Mouse (Mus musculus) layer of hippocampus, adult 11-12 months (tissue): ENCODE results near the gene Klra2.
"Not testable (repeated sequence)": the region's sequence is repeated elsewhere in the genome, so short reads cannot be mapped to it uniquely, and the experiment has no call there.

Experiments used
- DNase-seq: peaks from one replicate; pipeline ENCODE4 v3.0.0; 2022; ENCODE audit warnings: low spot score

The Klra2 gene

DNA sequence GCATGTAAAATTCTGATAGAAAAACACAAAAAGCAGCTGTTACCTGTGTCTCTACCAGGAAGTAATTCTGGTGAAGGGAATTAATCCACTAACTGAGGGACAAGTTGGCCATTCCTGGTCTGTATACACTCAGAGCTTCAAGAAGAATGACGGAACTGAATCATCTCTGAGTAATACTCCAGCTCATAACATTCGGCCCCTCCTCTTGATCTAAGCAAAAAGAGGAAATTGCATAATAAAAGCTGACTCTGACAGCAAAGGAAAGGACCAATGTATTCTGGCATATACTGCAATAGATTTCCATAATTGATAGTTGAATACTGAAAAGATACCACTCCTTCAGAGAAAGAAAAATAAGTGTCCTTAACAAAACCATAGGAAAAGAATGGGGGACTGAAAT is at the start of gene Klra2:
Klra2 (minus strand) TSS at position 157 of the 400 bp plus-strand sequence.
- DNase-seq, result no peak

DNA sequence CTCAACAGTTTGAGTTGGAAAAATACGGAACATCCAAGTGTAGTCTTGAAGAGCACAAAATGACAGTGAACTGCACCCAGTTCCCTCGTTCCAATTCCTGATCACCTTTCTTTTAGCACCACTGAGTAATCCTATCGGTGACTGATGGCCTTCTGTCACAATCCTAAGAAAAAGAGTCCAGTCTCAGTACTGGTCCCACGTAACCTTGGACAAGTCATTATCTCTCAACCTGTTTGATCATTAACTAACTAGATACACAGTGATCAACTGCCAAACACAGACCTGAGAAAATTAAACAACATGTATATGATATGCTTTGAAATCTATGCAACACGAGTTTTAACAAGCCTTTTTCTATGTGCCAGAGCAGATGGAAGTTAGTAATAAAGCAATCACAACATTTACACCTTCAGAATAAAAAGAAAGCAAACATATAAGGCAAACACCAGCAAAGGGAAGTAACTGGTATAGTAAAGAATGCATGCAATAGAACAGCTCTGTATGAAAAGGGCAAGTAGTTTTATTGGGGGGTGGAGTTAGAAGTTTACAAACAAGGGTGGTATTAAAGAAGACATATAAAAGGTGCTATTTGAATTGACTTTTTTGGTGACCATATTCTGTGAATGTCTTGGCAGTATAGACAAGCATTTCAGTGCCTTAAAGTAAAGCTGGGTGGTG is 47.4 kb upstream of the Klra2 start:
- DNase-seq, result no peak

DNA sequence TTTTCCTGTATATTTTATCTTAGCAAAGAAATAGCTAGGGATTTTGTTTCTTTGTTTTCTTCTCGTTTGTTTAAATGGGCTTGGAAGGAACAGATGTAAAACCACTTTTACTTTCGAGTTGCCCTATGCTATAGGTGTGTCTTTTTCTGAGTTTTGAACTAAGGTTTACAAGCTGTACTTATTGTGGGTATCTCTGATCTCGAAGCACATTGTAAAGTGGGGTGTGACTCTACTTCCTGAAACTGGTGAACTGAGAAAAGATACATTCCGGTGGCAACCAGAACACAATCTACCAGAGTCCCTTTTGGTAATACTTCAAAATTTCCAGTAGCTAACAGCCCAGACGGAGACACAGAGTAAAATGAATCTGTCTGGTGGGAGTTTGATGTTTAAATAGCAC is 46.8 kb upstream of the Klra2 start:
- no peak for DNase-seq

DNA sequence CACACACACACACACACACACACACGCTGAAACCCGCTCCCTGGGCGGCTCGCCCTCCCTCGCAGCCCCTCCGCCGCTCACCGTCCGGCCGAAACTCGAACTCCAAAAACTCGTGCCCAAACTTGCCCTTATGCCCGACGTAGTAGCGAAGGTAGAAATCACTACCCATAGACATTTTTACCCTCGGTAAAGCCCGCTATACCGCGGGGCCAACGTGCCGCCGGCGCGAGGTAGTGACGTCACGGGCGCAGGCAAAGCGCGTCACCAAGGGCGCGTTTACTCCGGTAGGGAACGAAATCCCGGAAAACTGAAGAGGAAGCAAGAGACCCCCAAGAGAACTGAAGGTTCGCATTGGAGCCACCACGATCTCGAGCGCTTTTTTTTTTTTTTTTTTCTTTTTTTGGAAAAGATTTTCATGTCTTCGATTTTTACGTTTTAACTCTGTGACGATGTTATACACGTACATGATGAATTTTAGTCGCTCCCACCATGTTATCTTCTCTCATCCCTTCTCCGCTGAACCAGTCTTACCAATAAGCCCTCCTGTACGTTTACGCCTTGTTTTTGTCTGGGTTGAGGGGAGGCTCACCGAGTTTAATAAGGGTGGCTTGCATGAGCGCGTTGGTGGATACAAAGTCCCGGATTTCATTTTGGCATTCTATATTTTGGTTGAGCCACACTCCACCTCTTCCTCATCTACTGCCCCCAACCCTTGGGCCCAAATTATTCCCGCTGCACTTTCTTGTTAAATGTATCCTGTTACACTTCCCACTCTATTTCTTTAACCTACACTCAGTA is 46.0 kb upstream of the Klra2 start, which contains the start of gene Magohb:
Magohb (minus strand) TSS at position 254 of the 798 bp plus-strand sequence.
- DNase-seq, result peak; percentile 81

DNA sequence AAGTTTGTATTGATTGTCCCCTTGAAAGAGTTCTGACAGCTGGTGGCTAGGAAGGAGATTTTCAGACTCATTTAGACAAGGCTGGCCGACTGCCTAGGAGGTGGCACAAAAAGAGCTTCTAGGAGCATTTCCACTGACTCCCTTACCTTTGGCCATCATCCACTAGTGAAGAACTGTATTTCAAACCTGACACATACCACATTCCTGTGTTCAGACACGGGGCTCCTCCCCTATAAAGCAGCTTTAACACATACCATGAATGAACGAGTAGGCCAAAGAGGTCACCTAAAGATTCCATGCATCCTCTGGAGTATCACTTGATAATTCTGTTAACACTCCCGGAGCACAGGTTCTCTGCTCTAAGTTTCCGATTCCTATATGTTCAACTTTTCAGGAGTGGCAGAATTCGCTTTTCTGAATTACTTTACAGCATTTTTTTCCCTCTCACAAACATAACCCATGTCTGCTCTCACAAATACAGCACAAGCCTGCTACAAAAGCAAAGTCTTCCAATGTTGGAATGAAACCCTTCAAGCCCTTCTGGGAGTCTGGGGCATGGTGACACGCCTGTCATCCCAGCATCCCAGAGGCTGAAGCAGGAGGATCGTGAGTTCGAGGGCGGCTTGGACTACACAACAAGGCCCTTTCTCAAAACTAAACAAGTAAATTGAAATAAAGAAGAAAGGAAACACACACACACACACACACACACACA is 45.3 kb upstream of the Klra2 start:
- no peak for DNase-seq

DNA sequence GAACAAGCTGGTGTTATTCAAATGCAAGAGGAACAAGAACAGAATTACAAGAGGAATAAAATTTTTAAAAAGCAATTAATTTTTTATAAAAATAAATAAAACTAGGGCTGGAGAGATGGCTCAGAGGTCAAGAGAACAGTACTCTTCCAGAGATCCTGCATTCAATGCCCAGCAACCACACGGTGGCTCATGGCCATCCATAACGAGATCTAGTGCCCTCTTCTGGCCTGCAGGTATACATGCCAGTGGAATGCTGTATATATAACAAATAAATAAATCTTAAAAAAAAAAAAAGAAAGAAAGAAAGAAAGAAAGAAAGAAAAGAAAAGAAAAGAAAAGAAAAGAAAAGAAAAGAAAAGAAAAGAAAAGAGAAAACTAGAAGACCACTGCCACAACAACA is 43.3 kb upstream of the Klra2 start:
- DNase-seq, result peak; percentile 12

DNA sequence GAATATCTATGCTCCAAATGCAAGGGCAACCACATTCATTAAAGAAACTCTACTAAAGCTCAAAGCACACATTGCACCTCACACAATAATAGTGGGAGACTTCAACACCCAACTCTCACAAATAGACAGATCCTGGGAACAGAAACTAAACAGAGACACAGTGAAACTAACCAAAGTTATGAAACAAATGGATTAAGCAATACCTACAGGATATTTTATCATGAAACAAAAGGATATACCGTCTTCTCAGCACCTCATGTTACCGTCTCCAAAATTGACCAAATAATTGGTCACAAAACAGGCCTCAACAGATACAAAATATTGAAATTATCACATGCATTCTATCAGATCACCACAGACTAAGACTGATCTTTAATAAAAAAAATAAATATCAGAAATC is 31.0 kb upstream of the Klra2 start:
- DNase-seq, result not testable (repeated sequence)

DNA sequence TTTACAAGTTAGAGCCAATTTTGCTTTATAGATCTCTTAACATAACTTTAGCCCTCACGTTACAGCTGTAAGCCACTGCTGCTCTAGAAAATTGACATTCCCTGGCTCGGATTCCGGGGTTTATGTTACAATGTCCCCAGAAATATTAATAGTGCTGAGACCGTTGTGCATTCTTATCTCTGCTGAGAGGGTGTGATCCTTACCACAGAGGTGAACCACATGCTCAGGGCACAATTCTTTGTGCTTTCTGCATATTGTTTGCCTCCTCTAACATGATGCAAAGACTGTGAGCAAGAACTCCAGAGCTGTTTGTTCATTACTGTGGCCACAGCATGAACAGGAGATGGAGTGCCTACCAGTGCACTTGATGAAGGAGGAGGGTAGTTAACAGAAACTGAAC is 29.5 kb upstream of the Klra2 start:
- DNase-seq, result no peak

DNA sequence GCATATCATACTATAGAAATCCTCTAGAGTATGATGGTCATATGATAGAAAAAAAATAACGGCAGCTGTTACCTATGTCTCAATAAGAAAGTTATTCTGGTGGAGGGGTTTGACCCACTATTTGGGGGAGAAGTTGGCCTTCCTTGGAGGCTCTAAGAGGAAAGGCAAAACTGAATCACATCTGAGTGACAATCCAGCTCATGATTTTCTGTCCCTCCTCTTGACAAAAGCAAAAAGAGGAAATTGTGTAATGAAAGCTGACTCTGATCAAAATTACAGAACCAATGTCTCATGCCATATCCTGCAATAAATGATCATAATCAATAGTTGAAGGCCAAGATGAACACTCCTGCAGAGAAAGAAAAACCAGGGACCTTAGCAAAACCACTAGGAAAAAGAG is 25.1 kb upstream of the Klra2 start:
- DNase-seq, result no peak

DNA sequence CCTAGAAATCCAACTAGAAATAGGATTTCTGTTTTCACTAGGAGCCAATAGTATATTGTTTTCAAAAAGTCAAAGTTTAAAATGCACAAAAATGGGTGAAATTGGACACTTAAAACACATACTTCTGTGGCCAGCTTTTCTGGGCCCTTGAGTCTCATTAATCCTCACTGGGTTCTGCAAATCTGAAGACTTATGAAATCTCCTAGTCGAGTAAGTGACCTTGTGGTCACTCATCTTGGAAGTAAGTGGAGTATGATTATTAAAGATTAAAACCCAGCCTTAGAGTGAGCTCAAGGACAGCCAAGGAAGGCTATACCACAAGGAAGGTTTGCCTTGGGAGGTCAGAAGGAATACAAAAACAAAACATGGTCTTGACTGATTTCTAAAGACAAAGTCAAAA is 23.1 kb upstream of the Klra2 start:
- DNase-seq, result no peak

DNA sequence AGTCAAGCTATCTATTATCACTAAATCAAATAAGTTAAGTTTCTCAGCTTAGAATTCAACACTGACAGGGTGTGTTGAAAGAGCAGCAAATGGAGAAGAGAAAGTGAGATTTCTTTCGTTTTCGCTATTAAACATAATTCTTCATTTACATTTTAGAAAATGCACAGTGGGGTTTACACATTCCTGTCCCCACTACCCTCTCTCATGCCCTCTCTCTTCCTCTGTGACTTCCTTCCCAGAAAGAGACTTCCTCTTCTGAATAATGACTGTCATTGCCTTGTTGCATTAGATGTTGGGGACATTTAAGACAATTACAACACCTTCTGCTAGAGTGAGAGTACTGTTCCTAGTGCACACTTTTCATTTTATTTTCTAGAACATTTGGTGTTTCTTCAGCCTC is 22.4 kb upstream of the Klra2 start:
- no peak for DNase-seq

DNA sequence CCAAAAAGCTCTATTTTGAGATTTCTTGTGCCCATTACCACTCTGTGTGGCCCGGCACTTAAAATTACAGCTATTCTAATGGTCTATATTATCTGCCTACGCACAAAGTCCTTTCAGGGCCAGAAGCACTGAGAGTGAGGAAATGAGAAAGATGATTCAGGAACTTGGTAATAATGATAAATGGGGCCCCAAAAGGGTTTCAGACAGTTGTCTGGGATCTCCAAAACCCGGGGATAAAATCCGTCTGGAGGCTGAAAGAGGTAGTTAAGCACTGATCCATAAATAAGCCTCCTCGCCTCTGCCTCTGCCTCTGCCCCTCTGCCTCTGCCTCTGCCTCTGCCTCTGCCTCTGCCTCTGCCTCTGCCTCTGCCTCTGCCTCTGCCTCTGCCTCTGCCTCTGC is 17.0 kb upstream of the Klra2 start:
- no peak for DNase-seq

DNA sequence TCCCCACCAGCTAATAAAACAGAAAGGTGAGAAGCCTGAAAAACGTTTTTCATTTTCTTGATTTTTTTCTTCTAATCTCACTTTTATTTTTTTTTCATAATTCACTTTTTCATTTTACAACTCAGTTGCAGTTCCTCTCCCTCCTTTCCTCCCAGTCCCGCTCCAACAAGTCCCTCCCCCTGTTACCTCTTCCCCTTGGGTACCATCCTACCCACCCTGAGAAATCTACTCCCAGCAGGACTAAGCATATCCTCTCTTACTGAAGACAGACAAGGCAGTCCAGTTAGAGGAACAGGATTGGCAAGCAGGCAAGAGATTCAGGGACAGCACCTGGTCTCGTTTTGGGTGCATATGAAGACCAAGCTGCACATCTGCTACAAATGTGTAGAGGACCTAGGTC is 15.6 kb upstream of the Klra2 start:
- no peak for DNase-seq

DNA sequence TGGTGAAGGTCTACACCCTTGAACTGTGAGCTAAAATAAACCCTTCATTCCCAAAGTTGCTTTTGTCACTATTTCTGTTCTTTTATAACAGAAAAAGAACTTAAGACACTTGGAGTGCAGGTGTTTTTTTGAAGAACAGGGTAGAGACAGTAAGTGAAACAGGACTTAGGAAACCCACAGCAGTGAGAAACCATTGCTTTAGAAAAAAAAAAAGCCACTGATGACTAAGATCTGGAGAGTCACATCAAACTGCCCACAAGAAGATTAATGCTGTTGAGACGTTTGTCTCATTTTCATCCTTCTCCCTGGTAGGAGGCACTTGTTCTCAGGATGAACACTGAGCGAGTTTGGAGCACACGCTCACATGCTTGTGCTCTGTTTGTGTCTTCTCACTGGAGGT is 14.8 kb upstream of the Klra2 start:
- DNase-seq, result no peak

DNA sequence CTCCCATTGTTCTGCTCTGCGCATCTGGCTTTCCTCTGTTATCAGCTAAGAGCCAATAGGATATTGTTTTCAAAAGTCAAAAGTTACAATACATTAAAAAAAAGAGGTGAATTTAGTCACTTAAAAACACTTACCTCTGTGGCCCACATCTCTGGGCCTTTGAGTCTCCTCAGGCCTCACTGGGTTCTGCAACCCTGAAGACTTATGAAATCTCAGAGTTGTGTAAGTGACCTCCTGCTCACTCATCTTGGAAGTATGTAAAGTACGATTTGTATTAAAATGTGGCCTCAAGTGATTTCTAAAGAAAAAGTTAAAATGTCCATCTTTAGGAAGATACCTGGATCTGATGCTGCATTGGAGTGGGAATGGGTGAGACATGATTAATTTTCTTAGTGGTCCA is 2.1 kb downstream of the Klra2 start:
- no peak for DNase-seq
